Mouse (Mus musculus): ENCODE data around the gene Mbl1. TPM values are rescaled to one million over a fixed set of nuclear protein-coding genes. Genes with fewer than 3 reads are reported as not detected.
A peak's percentile ranks its signal among the peaks of the same experiment; 100 is the strongest.

Mbl1 gene
- 10 to 100 TPM; 13.2 to 31.6 TPM for total RNA-seq (2021)
- long read RNA-seq, experiment 1, transcript Mbl1-202 (5 exons, 1,563 nt), result major isoform, 22 of 37 reads
- long read RNA-seq, experiment 1, partial matches to known transcripts, result 12 of 37 reads
- long read RNA-seq, experiment 1, other reads (novel, unspliced or antisense), result 3 of 37 reads
- long read RNA-seq, experiment 2, result 0 reads

DNA sequence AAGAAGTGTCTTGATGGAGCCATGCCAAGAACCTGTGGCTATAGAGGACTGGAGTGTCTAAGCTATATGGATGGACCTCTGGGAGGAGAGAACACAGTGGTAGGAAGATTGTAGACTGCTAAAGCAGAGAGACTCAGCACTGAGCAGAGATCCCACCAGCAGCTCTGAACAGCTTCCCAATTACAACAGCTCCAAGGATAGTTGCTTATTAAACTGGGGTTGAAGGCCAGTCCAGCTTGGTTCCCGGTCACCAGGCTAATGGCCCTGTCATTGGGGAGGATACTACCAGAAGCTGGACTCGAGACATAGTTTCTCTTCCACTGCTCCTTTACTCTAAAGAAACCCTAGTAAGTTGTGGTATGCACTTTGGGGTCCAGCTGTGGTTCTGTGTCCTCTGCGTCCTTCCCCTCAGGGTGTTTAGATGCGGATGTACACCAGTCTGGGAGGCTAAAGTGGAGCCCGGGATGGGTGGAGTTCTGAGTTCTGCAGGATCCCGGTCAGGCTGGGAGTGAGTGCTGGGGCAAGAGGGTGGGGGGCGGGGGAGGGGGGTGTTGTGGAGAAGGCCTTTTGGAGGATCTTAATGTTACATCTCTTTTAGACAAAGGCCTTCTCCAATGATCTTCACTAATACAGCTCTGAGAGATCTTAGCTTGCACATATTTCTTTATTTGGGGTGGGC lies at the start of gene Mbl1:
Mbl1 (plus strand) TSS at position 239 of the 679 bp plus-strand sequence.
- DNase-seq, result no peak

- no peak for DNase-seq
Measured at GRCm38 (mm10) chr14:41102269-41102668, 49.0 kb upstream of the Mbl1 start.

DNA sequence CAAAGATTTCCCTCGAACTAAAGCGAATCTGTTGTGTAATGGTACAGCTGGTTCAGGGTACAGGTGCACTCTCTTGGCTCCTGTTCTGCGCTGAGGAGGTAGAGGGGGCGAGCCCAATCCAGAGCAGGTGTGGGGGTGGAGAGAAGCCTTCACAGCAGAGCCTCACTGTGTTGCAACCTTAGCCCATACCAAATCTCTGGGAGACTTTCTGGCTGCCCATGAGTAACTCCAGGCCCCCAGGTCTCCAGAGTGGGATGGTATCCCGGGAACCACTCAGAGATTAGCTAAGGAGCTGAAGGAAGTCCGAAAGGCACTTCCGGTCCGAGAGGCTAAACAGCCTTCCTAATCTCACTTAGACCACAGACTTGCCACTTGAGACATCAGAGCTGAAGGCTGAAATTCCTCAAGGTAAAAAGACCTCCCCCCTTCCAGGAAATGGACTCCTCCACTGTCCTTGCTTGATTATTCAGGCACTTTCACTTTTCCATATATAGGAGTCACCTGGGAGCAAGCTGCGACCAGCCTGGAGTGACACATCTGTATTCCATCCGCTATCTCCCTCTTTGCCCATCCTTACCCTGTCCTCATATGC lies 46.3 kb upstream of the Mbl1 start, which contains the start of gene Mat1a:
Mat1a (plus strand) TSS at position 183 of the 592 bp plus-strand sequence.
- DNase-seq, result peak; percentile 4

DNA sequence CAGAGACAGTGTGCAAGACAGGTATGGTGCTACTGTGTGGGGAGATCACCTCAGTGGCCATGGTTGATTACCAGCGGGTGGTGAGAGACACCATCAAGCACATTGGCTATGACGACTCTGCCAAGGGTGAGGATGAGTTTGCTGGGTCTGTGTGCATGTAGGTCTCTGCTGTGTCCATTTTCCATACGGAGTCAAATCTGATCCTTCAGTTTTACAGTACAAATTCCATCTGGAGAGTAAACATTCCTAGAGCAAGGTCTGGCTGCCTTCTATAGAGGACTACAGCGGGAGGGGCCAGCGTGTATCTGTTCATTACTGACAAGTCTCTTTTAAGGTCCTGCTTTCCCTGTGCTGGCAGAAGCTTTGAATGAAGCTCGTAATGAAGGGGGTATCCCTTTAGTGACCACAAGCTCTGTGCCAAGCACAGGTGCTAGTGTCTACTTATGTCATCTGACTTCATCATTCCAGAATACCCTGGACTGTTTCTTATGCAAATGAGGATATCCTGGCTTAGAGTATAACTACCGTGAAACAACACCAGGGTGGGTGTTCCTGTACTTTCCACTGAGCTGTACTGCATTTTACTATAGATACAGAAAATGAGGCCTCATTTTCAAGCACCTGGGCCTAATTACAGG lies 40.1 kb upstream of the Mbl1 start:
- DNase-seq, result no peak

- no peak for DNase-seq
Measured at GRCm38 (mm10) chr14:41112944-41113343, 38.3 kb upstream of the Mbl1 start.

- DNase-seq, result no peak
Measured at GRCm38 (mm10) chr14:41116271-41116670, 35.0 kb upstream of the Mbl1 start.

GRCm38 (mm10) chr14:41124683-41125082 lies 26.6 kb upstream of the Mbl1 start:
- no peak for DNase-seq

GRCm38 (mm10) chr14:41127997-41128396 lies 23.3 kb upstream of the Mbl1 start:
- DNase-seq, result peak; percentile 40

GRCm38 (mm10) chr14:41131540-41131939 lies 19.7 kb upstream of the Mbl1 start, which contains the start of gene Sftpa1:
Gene Sftpa1 (plus strand): TSS chr14:41131782.
- DNase-seq, result no peak

- DNase-seq, result no peak
Measured at GRCm38 (mm10) chr14:41137006-41137405, 14.3 kb upstream of the Mbl1 start.

DNA sequence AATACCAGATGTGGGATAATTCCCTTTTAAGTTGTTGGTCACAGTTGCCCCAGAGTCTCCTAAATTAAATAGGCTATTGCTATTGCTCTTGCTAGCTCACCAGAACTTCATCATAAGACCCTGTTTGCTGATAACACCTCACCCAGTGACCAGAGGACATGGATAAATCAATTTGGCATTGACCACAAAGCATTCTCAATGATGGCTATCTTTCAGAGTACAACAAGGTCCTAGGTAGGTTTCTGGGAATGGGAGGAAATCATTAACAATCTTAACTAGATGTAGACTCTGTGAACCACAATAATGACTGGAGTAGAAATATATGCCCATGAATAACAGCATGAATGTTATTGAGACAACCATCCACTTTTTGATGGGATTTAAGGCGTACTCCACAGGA lies 10.6 kb upstream of the Mbl1 start:
- DNase-seq, result no peak

DNA sequence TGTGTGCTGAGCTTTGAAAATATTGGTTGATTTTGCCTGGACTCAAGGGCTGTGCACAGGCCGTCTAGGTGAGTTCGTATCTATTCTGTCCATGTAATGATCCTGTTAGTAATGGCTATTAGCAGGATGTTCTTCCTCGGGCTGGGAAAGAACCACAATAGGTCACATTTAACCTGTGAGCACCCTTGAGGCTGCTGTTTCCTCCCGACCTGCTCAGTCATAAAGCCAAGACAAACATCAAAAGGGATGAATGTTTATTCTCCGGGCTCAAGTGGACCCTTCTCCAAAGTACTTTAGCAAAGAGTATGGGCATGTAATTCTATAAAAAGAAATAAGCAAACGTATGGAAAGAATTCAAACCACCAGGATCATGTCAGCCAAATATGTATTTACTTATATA lies 5.2 kb upstream of the Mbl1 start:
- DNase-seq, result no peak

- no peak for DNase-seq
Measured at GRCm38 (mm10) chr14:41146922-41147321, 4.3 kb upstream of the Mbl1 start.

DNA sequence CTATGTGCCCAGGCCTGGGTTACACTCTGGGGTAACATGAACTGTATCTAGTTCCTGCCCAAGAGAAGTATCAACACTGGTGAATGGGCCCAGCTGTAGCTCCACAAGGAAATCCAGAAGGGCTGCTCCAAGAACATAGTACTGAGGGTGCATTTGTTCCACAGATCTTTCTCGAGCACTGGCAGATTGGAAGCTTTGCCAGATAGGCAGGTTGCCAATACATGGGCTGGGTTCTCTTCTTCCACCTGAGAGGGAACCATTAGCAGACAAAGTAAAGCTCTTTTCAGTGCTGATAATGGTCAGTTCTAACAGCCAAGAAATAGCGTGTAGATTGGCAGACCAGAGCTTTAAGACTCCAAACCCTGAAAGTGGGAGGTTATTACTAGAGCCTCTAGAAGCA lies 3.9 kb upstream of the Mbl1 start:
- no peak for DNase-seq

- DNase-seq, result no peak
Measured at GRCm38 (mm10) chr14:41160076-41160475, 8.8 kb downstream of the Mbl1 start.

DNA sequence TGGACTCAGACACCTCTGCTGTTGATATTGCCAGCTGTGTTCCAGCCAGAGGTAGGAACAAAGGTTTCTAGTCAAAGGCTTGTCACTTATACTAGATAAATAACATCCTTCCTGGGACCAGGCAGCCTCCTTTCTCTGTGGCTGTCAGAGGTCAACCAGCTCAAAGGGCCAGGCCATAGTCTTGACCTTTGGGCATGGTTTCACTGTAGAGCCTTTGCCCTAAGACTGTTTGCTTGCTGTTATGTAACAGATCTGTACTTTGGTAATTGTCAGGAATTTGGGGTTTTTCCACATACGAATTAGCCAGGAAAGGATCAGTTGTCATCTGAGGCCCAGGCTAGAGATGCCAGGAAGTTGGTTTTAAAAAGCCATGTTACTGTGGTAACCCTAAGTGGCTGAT lies 9.5 kb downstream of the Mbl1 start:
- peak; percentile 23 for DNase-seq

- peak; percentile 74 for DNase-seq
Measured at GRCm38 (mm10) chr14:41162663-41163062, 11.4 kb downstream of the Mbl1 start.

DNA sequence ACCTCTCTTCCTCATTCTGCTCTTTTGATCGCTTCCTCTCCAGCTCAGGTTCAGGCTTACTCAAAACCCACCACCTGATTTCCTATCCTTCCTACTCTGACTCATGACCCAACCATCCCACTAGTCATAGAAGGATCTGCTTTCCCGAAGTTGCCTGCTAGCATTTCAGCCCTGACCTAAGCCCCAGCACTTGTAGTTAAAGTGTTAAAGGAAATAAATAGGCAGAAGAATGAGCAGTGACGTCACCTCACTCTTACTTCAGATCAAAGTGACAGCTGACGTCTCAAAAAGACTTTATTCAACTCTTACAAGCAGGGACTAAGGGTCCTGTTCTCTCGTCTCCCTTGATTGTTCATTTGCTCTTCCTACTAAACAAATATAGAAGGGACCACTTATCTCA lies 16.0 kb downstream of the Mbl1 start:
- DNase-seq, result no peak

- DNase-seq, result no peak
Measured at GRCm38 (mm10) chr14:41168567-41168966, 17.3 kb downstream of the Mbl1 start.

DNA sequence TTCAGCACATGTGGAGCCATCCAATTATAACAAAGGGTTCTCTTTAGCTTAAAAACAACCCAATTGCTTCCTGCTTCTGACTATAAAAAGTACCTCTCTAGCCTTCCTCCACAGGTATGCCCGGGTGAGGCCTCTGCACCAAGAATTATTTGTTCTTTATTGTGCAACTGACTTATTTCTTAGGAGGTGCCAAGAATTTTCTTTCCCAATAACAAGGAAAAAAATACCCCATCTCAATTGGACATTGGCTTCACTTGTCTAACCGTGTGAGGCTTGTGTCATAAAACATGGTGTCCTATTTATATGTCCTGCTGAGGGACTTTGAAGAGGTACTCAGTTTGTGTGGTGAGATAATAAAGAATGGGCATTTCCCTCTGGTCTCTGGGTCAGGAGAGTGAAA lies 19.3 kb downstream of the Mbl1 start:
- no peak for DNase-seq

DNA sequence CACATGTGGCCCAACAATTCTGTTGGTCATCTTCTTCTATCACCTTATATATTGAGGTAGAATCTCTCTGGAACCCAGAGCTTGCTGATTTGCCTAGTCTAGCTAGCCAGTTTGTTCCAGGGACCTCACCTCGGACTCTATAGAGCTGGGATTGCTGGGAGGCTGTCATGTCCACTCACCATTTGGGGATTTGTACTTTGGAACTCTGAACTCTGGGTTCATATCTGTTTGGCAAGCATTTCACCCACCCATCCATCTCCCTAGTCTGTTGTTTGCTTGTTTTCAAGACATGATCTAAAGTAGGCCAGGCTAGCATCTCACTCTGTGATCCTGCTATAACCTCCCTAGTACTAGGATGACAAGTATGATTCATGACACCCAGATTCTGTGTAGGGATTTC lies 23.5 kb downstream of the Mbl1 start:
- DNase-seq, result no peak

GRCm38 (mm10) chr14:41185059-41185821 lies 34.0 kb downstream of the Mbl1 start, which contains the start of gene Sftpd:
Gene Sftpd (minus strand): TSS chr14:41185149.
- no peak for DNase-seq
